Mouse (Mus musculus) adrenal gland (tissue): ENCODE data around the gene Ssh1.

Experiments used
- intact Hi-C: fragments of 180-260 bp; cut with DNase I; formaldehyde crosslinking; loops from one replicate; pipeline ENCODE4 v1.15.1; 2025

Ssh1 gene

GRCm38 (mm10) chr5:113899543-113899942 lies 94.2 kb downstream of the Ssh1 start:
- intact Hi-C loops = no loop called here

GRCm38 (mm10) chr5:113892005-113892404 lies 101.7 kb downstream of the Ssh1 start:
- intact Hi-C loops = no loop called here

- intact Hi-C loops = no loop called here
Observed at GRCm38 (mm10) chr5:113890874-113891273, 102.8 kb downstream of the Ssh1 start.

- intact Hi-C loops = no loop called here
Observed at GRCm38 (mm10) chr5:113889912-113890311, 103.8 kb downstream of the Ssh1 start.

GRCm38 (mm10) chr5:113889181-113889906 lies 104.3 kb downstream of the Ssh1 start:
- intact Hi-C loops = no loop called here

- intact Hi-C loops = no loop called here
Observed at GRCm38 (mm10) chr5:113888186-113888795, 105.4 kb downstream of the Ssh1 start.

- intact Hi-C loops = no loop called here
Observed at GRCm38 (mm10) chr5:113887132-113887531, 106.6 kb downstream of the Ssh1 start.
